Mouse (Mus musculus): ENCODE results near the gene Prrc2c. TPM values are rescaled to one million over a fixed set of nuclear protein-coding genes. Genes with fewer than 3 reads are reported as not detected.

The Prrc2c gene
- 211 TPM for polyA plus RNA-seq (2017; shearing (Covaris generic))

GRCm38 (mm10) chr1:162740401-162740835 is at the start of gene Prrc2c:
Gene Prrc2c (minus strand): TSS chr1:162740556.

DNA sequence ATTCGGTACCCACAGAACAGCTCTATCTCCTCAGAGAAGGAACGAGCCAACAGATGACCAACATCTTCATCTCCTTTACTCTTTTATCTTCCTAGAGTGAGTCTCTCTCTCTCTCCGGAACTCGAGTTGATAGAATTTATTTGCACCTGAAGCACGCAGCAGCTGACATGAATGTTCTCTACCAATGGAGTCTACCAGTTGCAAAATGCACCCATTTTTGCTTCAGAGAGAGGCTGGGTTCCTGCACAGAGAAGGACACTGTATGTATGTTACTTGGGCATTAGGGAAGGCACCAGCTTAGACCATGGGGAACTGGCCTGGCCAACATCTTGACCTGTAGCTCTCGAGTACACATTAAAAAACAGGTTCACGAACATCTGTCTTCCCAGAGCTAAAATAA is 82.2 kb downstream of the Prrc2c start, which contains the start of gene Myocos:
Gene Myocos, minus strand, starts transcription at position 101 of the 400 bp plus-strand sequence.

DNA sequence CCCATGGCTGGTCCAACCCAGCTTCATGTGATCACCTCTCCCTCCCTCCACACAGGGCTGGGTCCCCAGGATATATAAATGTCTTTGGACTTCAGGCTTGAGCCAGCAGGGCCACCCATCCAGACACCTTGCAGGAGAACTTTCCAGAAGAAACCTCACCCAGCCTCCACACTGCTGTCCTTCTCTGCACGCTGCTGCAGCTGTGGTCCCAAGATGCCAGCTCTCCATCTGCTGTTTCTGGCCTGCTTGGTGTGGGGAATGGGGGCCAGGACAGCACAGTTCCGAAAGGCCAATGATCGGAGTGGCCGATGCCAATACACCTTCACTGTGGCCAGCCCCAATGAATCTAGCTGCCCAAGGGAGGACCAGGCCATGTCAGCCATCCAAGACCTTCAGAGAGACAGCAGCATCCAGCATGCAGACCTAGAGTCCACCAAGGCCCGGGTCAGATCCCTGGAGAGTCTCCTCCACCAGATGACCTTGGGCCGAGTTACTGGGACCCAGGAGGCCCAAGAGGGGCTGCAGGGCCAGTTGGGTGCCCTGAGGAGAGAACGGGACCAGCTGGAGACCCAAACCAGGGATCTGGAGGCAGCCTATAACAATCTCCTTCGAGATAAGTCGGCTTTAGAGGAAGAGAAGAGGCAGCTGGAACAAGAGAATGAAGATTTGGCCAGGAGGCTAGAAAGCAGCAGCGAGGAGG is 101.2 kb downstream of the Prrc2c start, which contains the start of gene Myoc:
Gene Myoc, plus strand, starts transcription at position 105 of the 700 bp plus-strand sequence.

Other genes with a start within 250 kb of the Prrc2c start
- gene Mettl13, start 192.0 kb downstream of the Prrc2c start, polyA plus RNA-seq (2017; shearing (Covaris generic)), result 22.5 TPM
- gene Vamp4, start 170.0 kb downstream of the Prrc2c start, polyA plus RNA-seq (2017; shearing (Covaris generic)), result 86.6 TPM
- gene Myoc, start 101.4 kb downstream of the Prrc2c start, polyA plus RNA-seq (2017; shearing (Covaris generic)), result not detected
- gene Myocos, start 82.3 kb downstream of the Prrc2c start, polyA plus RNA-seq (2017; shearing (Covaris generic)), result not detected
- gene Fmo4, start 73.4 kb upstream of the Prrc2c start, polyA plus RNA-seq (2017; shearing (Covaris generic)), result not detected
- gene Fmo1, start 126.1 kb upstream of the Prrc2c start, polyA plus RNA-seq (2017; shearing (Covaris generic)), result 0.12 TPM
- gene Fmo2, start 158.2 kb upstream of the Prrc2c start, polyA plus RNA-seq (2017; shearing (Covaris generic)), result not detected
- gene Fmo6, start 197.0 kb upstream of the Prrc2c start, polyA plus RNA-seq (2017; shearing (Covaris generic)), result not detected
- not detected for gene Fmo3, start 244.0 kb upstream of the Prrc2c start, polyA plus RNA-seq (2017; shearing (Covaris generic))